Comparison of ENCODE assay signal across 8 mouse cellular contexts in genomic region chr12:98733165-98733564, GRCm38 (mm10). TPM values are rescaled to one million over a fixed set of nuclear protein-coding genes. Genes with fewer than 3 reads are reported as not detected.
DNase-seq lines count a peak whose midpoint lies in the region; ATAC-seq and TF ChIP-seq lines count a peak whose summit lies in the region.
"Had no signal": no experiment of that assay in that cellular context is flagged by ENCODE, and none has a peak within 500 bp of the region (broad histone marks: within the 10 kb centered on the region; RNA-seq: fewer than 3 reads in every experiment).

No protein-coding gene starts in this region.

- H3K27ac ChIP-seq in thymus, adult 2 months (ENCODE audit: control insufficient read depth, insufficient read depth, low read length), result no peak overlapping the region
- no peak overlapping the region for H3K27ac ChIP-seq in forebrain, embryonic 13.5 days
- H3K27ac ChIP-seq in liver, embryonic 14.5 days, result no peak overlapping the region

- DNase-seq in thymus, adult 2 months, result no peak
- DNase-seq in thymus, postnatal 4 days, result no peak
- DNase-seq in liver, embryonic 14.5 days (ENCODE audit: low read depth in 3 of 3, low spot score in 3 of 3), result no peak
- no peak for DNase-seq in frontal cortex, adult 2 months (ENCODE audit: extremely low spot score in 1 of 2, low spot score in 1 of 2)
- no peak for DNase-seq in gastrocnemius, postnatal 36 days
- no peak for DNase-seq in left cerebral cortex, adult 11 months (ENCODE audit: low spot score)
- DNase-seq: cerebellum, adult 18-20 months had no signal

- no peak for ATAC-seq in forebrain, embryonic 13.5 days
- ATAC-seq in liver, embryonic 14.5 days (ENCODE audit: insufficient read depth), result no peak

- peak overlapping the region; percentile 81; the same call in 1 of the 2 replicates for H3K9ac ChIP-seq in forebrain, embryonic 13.5 days
- no peak overlapping the region; the same call in 1 of the 2 replicates for H3K9ac ChIP-seq in liver, embryonic 14.5 days (replicated peaks)

- no peak for TF ChIP-seq CTCF in thymus, adult 2 months (IDR thresholded peaks at IDR 0.05; ENCODE audit: borderline replicate concordance, control insufficient read depth, extremely low read depth, insufficient read depth, low read length, poor library complexity)
- no peak for TF ChIP-seq CTCF in liver, embryonic 14.5 days (IDR thresholded peaks at IDR 0.05; ENCODE audit: low read depth)

- no peaks in the 10 kb centered on the region for H3K9me3 ChIP-seq in forebrain, embryonic 13.5 days (replicated peaks)
- no peaks in the 10 kb centered on the region for H3K9me3 ChIP-seq in liver, embryonic 14.5 days (ENCODE audit: control insufficient read depth, low read length)

- no peaks in the 10 kb centered on the region for H3K36me3 ChIP-seq in thymus, adult 2 months (ENCODE audit: control insufficient read depth, insufficient read depth, low read length)
- H3K36me3 ChIP-seq in forebrain, embryonic 13.5 days (ENCODE audit: poor library complexity, severe bottlenecking), result no peaks in the 10 kb centered on the region
- no peaks in the 10 kb centered on the region for H3K36me3 ChIP-seq in liver, embryonic 14.5 days (replicated peaks; ENCODE audit: control insufficient read depth, insufficient read depth, low read depth)

- H3K4me3 ChIP-seq in thymus, adult 2 months (ENCODE audit: control insufficient read depth, insufficient read depth, low read length), result peak overlapping the region; percentile 21
- peak overlapping the region; percentile 61 for H3K4me3 ChIP-seq in forebrain, embryonic 13.5 days
- peak overlapping the region; percentile 52 to 68 for H3K4me3 ChIP-seq in liver, embryonic 14.5 days (ENCODE audit: insufficient read depth in 1 of 2, low read depth in 2 of 2, low read length in 2 of 2)

- peaks cover 13% of the 10 kb centered on the region for H3K4me1 ChIP-seq in thymus, adult 2 months (replicated peaks; ENCODE audit: control insufficient read depth, insufficient read depth, low read length)
- peaks cover 38% of the 10 kb centered on the region for H3K4me1 ChIP-seq in forebrain, embryonic 13.5 days
- H3K4me1 ChIP-seq in liver, embryonic 14.5 days (replicated peaks; ENCODE audit: control insufficient read depth in 2 of 2, insufficient read depth in 2 of 2, low read length in 1 of 2), result peaks cover 11 to 14% of the 10 kb centered on the region in 2 experiments

- H3K4me2 ChIP-seq in forebrain, embryonic 13.5 days, result peak overlapping the region; percentile 85
- H3K4me2 ChIP-seq in liver, embryonic 14.5 days (ENCODE audit: low read depth), result peak overlapping the region; percentile 87

- TF ChIP-seq EP300 in liver, embryonic 14.5 days (IDR thresholded peaks at IDR 0.05; ENCODE audit: low read depth), result no peak

- peaks cover 15% of the 10 kb centered on the region for H3K27me3 ChIP-seq in thymus, adult 2 months (ENCODE audit: control insufficient read depth, insufficient read depth, low read length)
- H3K27me3 ChIP-seq in forebrain, embryonic 13.5 days, result 0 out of 2 replicates have a peak, but pooled peaks cover 1% of the 10 kb centered on the region
- peaks cover 30% of the 10 kb centered on the region for H3K27me3 ChIP-seq in liver, embryonic 14.5 days (ENCODE audit: control insufficient read depth, insufficient read depth, low read length)

- 25% methylated on average over 3 of the region's 3 CpGs for WGBS in thymus, adult 2 months
- 75% methylated on average over 3 of the region's 3 CpGs for WGBS in forebrain, embryonic 13.5 days
- 44% methylated on average over 3 of the region's 3 CpGs for WGBS in liver, embryonic 14.5 days (ENCODE audit: insufficient replicate concordance)

- TF ChIP-seq POLR2A in thymus, adult 2 months (IDR thresholded peaks at IDR 0.05; ENCODE audit: control insufficient read depth, extremely low read depth, insufficient read depth, low read length, poor library complexity), result no peak

- intact Hi-C loops in gastrocnemius, postnatal 36 days (cut with DNase I), result loop anchor here (10.0 kb wide), 1 partner anchor 58 kb away; no protein-coding TSS in a partner anchor

RNA-seq across cellular contexts. Expression of gene Ptpn21, which starts 4.0 kb away (rescaled TPM):
- 5.6 and 7.9 TPM in 2 replicates for polyA plus RNA-seq in thymus, adult 2 months (2012; rRNA removed)
- polyA plus RNA-seq in forebrain, embryonic 13.5 days (2015; fragmentation: Nextera tagmentation; extraction: Ambion mirVana), result 6.4 and 6.5 TPM in 2 replicates
- polyA plus RNA-seq in liver, embryonic 14.5 days (2012; rRNA removed), result 1.6 and 1.9 TPM in 2 replicates
- 2.3 and 2.4 TPM in 2 replicates for polyA plus RNA-seq in liver, embryonic 14.5 days (2014; fragmentation: Nextera tagmentation; extraction: Ambion mirVana)
- polyA plus RNA-seq in frontal cortex, adult 2 months (2012; rRNA removed), result 8.3 and 8.8 TPM in 2 replicates
- total RNA-seq in gastrocnemius, postnatal 36 days (2021), result 10 to 100 TPM; 25.1 to 25.9 TPM

RNA-seq across cellular contexts. Expression of gene Zc3h14, which starts 13.6 kb away (rescaled TPM):
- 85.0 and 89.8 TPM in 2 replicates for polyA plus RNA-seq in thymus, adult 2 months (2012; rRNA removed)
- polyA plus RNA-seq in forebrain, embryonic 13.5 days (2015; fragmentation: Nextera tagmentation; extraction: Ambion mirVana), result 125 and 126 TPM in 2 replicates
- polyA plus RNA-seq in liver, embryonic 14.5 days (2012; rRNA removed), result 25.5 and 35.1 TPM in 2 replicates
- polyA plus RNA-seq in liver, embryonic 14.5 days (2014; fragmentation: Nextera tagmentation; extraction: Ambion mirVana), result 36.9 and 42.4 TPM in 2 replicates
- polyA plus RNA-seq in frontal cortex, adult 2 months (2012; rRNA removed), result 104 and 118 TPM in 2 replicates
- 10 to 100 TPM; 41.3 to 42.5 TPM for total RNA-seq in gastrocnemius, postnatal 36 days (2021)
